Mouse (Mus musculus): ENCODE results near the gene Arid1a.

Arid1a gene

DNA sequence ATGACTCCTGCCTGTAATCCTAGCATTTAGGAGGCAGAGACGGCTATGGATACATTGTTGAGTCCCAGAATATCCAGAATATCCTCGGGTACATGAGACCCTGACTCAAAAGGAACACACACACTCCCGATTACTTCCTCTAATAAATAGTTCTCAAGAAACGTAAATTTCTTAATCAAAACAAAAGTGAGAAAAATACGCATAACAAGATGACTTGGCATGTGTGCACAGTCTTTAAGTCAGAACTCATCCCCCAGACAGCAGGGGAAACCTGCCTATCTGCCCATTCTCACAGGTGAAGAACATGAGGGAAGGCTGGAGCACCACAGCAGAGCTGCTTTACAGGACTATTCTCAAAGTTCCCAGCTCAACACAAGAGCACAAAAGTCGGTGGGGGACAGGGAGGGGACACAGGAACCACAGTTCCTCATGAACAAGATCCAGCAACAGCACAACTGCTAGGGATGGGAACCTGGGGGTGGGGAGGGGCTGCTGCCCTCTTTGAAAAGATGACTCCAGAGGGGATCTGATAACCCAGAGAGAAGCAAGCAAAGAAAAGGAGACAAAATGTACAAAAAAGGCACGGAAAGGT lies 6.3 kb downstream of the Arid1a start:
- in situ Hi-C loops (cut with MboI, MseI), result no loop called here

DNA sequence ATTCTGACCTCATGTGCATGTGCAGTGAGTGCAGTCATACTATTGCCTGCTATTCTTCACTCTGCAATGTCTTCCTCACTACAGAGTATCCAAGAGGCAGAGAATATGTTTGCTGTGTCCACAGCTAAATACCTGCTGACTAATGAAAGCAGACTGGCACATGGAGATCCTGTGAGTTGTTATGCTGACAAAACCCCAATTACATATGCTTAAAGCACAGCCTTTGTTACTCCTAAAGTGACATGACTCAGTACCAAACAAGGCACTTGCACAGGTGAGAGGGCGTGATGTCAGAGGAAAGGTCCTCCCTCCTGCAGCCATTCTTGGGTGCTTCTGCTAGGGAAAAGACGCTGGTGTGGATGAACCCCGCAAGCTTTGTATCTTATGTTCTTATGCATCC lies 21.3 kb downstream of the Arid1a start:
- in situ Hi-C loops (cut with MboI, MseI), result no loop called here

DNA sequence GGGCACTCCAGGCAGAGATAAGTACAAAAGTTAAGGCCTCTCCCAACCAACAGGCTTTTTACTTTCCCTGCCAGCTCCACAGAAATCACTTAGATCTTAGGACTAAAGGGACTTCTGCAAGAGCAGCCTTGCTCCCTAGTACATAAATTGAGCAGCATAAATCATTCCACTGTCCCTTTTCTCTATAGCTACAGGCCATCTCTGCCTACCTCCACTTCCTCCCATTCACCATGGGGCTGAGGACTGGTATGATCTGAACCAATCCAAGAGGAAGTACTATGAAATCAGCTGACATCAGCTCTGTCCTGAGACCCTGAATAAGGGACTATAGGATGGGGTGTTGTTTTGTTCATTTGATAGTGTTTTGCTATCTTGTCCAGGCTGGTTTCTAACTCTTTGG lies 26.4 kb downstream of the Arid1a start:
- in situ Hi-C loops (cut with MboI, MseI), result no loop called here

DNA sequence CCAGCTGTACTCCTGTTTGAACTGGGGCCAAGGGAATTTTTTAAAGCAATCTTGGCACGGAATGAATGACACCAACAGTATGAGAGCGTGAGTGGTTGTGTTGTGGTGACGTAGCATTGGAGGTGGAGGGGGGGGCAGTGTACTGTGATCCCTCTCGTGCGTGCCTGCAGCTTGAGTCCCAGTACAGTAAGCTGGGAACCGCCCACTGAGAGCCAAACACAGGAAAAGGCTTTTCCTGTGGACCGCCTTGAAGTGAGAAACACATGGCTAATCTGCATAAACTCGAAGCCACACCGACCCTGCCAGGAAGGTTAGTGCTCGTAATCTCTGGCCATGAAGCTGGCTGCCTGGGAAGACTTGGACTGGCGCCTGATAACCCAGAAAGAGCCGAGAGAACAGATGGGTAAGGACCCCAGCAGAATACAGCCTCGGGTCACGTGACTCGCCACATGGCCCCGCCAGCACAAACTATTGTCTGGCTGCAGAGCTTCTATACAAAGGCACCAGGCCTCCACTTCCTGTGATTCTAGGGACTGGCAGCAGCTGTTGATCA lies 27.0 kb downstream of the Arid1a start:
- in situ Hi-C loops (cut with MboI, MseI), result loop anchor here in 1 of 2 experiments (10.0 kb wide), 1 partner anchor 1595 kb away; no protein-coding TSS in a partner anchor

DNA sequence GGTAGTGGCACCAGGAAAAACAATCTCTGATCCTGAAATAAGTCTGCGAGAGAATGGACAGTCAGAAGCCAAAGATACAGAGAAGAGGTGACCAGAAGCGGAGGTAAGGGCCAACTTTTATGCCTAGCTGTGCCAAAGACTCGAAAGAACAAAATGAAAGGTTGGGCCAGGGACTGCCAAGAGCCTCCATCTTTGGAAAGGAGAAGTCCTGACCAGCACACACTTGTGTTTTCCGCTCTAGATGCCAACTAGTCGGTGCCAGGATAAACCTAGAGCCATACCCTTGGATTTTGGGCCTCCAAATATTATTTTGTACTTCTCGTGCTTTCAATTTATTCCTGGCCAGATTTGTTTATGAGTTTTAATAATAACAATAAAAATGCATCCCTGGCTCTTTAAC lies 27.6 kb downstream of the Arid1a start:
- in situ Hi-C loops (cut with MboI, MseI), result loop anchor here in 1 of 2 experiments (10.0 kb wide), 1 partner anchor 1596 kb away; no protein-coding TSS in a partner anchor

DNA sequence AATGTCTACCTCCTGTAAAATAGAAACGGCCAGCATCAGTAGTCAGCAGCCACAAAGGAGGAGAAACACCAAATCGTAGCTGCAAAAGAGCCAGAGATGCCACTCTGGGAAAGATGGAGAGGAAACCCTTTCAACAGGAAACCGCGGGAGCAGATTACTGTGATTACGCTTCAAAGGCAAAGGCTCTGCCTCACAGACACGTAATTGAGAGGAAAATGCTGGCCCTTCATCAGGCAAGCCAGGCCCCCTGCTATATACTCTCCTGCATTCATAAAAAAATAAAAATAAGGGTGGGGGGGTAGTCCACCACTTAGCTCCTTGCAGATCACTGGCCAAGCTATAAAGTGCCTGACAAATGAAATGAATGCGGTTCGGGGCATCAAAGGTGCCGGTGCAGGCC lies 28.3 kb downstream of the Arid1a start:
- in situ Hi-C loops (cut with MboI, MseI), result loop anchor here in 1 of 2 experiments (10.0 kb wide), 1 partner anchor 1597 kb away; no protein-coding TSS in a partner anchor

DNA sequence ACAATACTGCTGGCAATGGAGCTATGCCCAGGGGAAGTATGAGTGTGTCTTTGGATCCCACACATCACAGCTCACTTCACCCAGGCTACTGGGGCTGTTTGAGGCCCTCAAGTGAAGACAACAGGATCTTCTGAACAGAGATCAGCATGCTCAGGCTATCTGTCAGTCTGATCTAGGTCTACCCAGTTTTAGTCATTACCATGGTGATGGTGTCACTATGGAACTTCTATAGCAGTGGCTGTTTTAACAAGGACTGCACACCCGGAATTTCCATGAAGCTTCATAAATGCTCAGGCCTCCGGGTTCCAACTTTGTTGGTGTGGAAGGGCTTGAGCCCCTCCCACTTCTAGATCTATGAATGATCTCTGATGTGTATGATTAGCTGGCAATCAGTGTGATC lies 30.9 kb downstream of the Arid1a start:
- in situ Hi-C loops (cut with MboI, MseI), result loop anchor here in 1 of 2 experiments (10.0 kb wide), 1 partner anchor 1599 kb away; no protein-coding TSS in a partner anchor

DNA sequence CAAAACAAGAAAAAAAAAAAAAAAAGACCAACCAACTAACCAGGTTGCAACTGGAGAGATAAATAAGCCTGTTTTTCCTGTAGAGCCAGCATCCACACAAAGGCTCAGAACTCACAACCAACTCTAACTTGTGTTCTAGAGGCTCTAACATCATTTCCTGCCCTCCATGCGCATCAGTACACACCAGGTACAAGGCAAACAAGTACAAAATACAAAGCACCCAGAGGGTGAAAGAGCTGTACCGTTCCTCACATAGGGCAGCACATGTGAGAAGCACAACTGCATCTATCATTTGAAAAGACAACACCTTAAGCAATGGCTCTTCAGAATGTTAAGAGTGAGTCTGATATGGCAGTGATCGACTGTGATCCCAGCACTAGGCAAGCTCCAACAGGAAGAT lies 36.8 kb downstream of the Arid1a start:
- in situ Hi-C loops (cut with MboI, MseI), result loop anchor here in 1 of 2 experiments (10.0 kb wide), 1 partner anchor 1605 kb away; no protein-coding TSS in a partner anchor

DNA sequence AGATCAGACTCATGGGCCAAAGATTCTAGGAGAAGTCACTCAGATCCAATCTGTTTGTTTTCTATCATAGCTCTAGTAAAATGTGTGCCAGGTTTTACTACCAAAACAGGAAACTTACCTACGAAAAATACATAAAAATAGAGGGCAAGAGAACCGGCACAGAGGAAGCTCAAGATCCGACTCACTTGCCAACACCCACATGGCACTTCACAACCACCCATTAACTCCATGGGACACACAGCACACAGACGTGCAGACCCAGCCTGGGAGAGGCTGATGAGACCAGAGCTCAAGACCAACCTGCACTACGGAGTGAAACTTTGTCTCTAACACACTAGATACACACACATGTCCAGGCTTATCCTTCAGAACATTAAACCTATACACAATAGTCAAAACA lies 43.8 kb downstream of the Arid1a start:
- in situ Hi-C loops (cut with MboI, MseI), result no loop called here

DNA sequence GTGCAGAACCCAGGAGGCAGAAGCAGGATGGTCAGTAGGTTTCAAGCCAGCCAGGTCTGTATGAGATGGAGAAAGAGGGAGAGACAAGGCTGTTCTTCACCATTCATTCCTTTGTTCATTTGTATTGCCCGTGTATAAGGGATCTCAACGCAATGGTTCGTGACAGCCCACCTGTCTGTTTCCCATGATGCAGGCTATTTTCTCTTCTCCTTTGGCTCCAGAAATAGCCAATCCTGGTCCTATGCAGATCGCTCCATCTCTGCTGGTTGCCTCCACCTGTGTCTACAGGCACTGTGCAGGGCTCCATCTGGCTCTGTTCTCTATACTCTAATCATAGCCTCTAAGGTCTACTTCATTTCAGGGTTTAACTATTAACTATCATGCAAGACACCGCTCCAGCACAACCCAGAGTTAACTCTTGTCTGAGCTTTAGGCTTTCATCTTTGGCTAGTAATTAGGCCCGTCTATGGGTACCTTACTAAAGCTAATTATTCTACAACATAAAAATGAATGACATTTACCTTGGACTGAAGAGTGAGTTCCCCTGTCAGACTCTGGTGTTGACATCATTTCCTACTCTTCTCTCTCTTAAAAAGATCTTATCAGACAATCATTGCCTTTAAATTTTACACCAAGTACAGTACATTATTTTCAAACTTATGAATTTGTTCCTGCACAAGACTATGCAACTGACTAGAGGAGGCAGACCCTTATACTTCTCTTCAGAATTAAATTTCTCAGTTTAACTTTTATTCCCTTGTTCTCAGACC lies 45.1 kb downstream of the Arid1a start:
- in situ Hi-C loops (cut with MboI, MseI), result no loop called here

DNA sequence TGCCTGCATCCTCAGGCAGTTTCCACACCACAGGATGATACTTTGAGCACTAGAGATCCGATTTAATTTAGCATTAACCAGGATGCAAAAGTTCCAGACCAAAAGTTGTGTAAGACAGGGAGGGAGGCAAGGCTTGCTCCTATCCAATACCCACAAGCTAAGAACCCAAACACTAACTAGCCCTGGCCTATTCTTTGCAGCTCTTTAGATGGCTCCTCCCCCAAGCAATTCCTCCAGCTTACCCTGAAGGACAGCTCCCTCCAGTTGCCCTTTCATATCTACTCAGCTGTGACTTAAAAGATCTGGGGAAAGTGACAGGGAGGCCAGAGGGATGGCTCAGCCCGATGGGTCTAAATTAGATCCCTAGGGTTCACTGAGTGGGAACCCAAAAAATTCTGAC lies 47.2 kb downstream of the Arid1a start:
- in situ Hi-C loops (cut with MboI, MseI), result no loop called here

DNA sequence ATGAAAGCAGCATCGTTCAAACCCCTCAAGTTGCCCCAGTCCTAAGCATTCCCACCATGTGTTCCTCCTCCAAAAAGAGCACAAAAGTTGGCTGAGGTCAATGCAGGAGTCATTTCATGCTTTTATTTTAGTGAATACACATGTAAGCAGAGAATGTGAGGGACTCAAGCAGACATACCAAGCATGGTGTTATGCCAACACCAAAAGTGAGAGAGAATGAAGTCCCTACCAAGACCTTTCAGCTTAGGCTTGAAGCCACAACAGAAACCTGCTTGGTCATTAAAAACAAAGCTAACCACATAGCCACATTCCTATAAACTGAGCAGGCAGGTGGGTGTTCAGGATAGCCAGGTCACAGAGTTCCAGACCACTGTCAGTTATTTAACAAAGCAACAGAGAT lies 49.1 kb downstream of the Arid1a start:
- in situ Hi-C loops (cut with MboI, MseI), result no loop called here

DNA sequence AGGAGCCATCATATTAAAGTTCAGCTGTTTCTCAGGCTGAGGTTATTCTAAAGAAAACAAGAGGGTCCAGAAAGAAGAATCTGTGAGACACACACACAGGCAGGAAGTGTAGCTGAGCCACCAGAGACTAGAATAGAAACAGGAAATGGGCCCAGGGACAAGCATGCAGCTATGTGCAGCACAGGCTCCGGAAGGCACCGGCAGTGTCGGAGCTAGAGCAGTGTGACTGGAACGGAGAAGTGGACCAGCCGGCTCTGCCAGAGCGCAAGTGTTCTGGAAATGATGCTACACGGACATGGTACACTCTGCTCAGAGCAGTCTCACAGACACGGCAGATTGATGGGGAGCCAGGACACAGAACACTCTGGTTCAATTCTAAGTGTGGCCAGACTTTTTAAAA lies 49.6 kb downstream of the Arid1a start:
- in situ Hi-C loops (cut with MboI, MseI), result no loop called here

DNA sequence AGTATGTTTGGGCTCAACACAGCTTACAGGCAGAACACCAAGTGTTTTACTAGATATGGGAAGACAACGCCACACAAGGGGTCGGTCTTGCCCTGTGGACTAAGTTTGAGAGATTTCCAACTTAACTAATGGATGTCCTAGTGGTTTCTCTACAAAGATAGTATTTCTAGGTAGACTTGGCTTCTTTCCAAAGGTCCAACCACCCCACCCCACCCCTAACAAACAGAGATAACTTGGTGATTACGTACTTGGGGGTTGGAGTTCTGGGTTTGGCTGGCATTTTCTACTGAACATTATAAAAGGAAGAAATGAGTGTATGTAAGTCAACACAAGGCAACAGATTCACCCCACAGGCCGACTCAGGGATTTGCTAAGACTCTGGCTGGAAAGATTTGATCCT lies 51.5 kb downstream of the Arid1a start:
- in situ Hi-C loops (cut with MboI, MseI), result no loop called here

DNA sequence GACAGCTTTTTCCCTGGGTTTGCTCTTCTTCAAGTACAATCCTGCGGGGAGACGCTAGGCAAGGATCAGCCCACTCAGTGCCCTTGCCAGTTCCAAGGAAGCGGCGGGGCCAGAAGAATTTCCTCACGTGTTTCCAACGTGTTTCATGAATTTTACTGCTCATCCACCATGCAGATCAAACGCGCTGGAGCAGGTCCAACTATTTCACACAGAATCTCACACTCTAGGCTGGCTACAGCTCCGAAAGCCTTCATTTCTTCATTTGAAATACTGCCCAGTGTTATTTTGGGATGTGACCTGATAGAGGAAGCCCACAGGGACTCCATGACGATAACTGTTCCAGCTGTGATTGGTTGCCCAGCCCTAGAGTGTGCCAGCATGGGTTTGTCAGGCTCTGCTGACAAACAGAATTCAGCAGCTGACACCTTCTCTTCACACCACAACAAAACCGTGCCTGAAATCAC lies 55.6 kb downstream of the Arid1a start:
- in situ Hi-C loops (cut with MboI, MseI), result no loop called here

DNA sequence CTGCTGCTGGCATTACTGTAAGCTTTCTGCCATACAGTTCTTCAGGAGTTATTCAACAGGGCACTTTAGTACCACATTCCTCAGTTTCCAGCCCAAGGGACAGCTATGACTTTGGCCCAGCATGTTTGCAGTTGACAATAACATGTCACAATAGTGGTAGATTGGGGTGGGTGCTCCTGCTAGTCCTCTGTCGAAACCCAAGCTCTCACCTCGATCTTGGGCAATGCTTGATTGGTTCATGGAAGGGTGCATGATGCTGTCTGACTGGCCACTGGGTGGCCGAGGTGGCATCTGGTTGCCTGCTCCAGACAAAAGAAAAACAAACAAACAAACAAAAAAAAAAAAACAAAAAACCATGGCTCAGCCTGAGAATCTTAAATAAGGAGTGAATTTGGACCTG lies 61.2 kb downstream of the Arid1a start:
- in situ Hi-C loops (cut with MboI, MseI), result loop anchor here in 1 of 2 experiments (25.0 kb wide), 1 partner anchor 1217 kb away; the partner anchor contains the start of genes Rsrp1 and Tmem50a

DNA sequence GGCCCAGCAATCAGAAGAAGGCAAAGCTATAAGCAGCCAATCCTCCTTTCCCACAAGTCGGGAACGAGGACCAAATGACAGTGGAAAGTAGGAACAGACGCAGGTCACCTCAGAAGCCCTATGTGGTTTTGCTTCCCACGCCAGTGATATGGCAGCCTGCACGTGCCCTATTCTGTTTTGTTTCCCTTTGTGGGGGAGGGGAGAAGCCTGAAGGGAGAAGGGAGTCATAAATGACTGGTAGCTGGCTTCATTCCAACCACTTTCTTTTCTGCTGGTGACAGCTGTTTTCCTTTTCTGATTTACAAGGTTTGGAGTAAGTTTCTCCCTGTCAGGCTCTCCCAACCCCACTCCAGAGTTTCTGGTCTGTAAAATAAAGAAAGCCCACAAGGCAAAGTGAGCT lies 66.3 kb downstream of the Arid1a start:
- in situ Hi-C loops (cut with MboI, MseI), result loop anchor here in 1 of 2 experiments (25.0 kb wide), 1 partner anchor 1222 kb away; the partner anchor contains the start of genes Rsrp1 and Tmem50a

DNA sequence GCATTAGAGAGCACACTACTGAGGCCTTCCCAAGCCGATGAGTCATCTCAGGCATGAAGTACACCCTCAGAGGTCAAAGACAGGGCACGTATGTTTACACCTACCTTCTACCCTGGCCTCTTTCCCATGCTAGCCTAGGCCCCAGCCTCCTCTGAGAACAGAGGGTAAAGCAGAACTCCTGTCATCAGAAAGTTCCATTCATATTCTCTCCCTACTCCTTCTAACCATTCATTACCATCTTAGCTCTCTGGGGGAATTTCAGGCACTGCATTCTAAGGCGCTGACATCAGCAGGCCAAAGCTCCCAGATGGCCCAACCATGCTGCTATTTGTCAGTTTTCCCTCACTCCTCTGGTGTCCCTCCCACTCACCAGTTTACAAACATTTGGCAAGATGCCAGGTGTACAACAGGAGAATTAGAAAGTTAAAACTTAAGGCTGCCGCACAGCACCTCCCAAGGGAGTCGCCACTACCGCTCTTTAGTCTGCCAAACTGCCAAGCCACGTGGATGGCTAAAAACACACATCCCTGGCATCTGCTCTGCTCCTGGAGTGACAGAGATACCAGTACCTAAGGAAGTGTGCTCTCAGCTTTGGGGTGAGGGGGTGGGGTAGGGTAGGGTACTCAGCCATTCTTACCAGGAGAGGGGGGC lies 68.0 kb downstream of the Arid1a start:
- in situ Hi-C loops (cut with MboI, MseI), result loop anchor here in 1 of 2 experiments (25.0 kb wide), 1 partner anchor 1224 kb away; the partner anchor contains the start of genes Rsrp1 and Tmem50a

DNA sequence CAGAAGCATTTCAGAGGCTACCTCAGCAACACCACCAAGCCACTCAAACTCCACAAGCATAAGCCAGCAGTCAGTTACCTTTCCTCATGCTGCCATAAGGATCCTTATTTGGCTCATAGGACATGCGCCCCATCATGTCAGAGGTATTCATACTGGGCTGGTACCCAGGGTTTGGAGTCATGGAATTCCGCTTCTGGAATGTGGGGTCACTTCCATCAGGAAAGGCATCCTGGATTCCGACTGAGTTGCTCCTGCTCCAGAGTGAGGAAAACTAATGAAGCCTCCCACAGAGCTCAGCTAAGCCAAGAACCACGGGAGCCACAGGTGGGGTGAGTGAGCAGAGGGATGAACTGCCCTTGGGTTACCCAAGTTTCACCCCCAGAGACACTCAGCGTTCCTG lies 69.4 kb downstream of the Arid1a start:
- in situ Hi-C loops (cut with MboI, MseI), result loop anchor here in 1 of 2 experiments (25.0 kb wide), 1 partner anchor 1225 kb away; the partner anchor contains the start of genes Rsrp1 and Tmem50a

DNA sequence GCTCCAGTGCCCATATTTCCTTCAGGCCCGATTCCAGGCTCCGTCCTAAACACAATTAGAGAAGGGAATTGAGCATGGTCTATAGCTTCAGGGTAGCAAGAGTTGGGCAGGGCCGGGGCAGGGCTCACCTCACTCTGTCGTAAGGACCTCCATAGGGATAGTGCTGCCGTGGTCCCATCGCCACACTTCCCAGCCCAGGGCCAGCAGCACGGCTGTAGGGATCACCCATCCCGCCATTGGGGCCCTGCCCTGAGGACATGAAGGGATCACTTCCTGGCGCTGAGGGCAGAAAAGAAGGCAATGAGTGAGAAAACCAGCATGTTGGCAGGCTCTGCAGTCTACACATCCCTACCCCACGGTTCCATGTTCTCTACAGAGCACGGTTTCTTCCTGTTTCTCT lies 70.1 kb downstream of the Arid1a start:
- in situ Hi-C loops (cut with MboI, MseI), result loop anchor here in 1 of 2 experiments (25.0 kb wide), 1 partner anchor 1226 kb away; the partner anchor contains the start of genes Rsrp1 and Tmem50a

DNA sequence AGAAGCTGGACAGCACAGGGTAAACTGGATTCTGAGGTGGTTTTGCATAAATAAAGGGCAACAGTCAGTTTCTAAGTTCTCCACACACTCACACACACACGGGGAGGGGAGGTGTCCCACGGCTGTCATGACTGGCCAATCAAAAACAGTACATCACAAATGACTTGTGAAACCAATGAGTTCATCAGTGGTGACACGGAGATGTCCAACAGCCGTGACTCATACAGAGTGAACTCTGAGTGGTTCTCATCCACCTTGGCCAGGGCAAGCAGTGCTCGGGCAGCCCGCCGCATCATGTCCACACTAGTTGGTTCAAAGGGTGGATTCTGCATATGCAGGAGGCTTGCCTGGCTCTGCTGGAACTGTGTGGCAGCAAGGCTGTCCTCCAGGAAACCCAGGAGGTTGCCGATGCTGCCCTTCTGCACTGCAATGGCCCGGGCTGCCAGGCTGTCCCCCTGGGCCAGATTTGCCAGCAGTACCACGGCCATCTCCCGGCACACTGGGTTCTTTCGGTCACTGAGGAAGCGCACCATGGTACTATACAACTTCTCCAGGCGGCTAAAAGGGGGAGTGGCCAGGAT lies 76.3 kb downstream of the Arid1a start:
- in situ Hi-C loops (cut with MboI, MseI), result loop anchor here in 1 of 2 experiments (25.0 kb wide), 1 partner anchor 1232 kb away; the partner anchor contains the start of genes Rsrp1 and Tmem50a

Measured in T-helper 17 cell (primary cell).